Mouse (Mus musculus): Measurements from ENCODE around the gene Abcg5. TPM values are rescaled to one million over a fixed set of nuclear protein-coding genes. Genes with fewer than 3 reads are reported as not detected.

The Abcg5 gene
- polyA plus RNA-seq, 1 experiment, result not detected

GRCm38 (mm10) chr17:84689316-84689715 is 6.5 kb upstream of the Abcg5 start:
- no peaks in the 10 kb centered on the region for H3K27me3 ChIP-seq (ENCODE audit: control insufficient read depth)
- TF ChIP-seq GATA1 (IDR thresholded peaks at IDR 0.05; ENCODE audit: low read length), result no peak
- TF ChIP-seq TAL1 (IDR thresholded peaks at IDR 0.05; ENCODE audit: low read length), result no peak
- no peak overlapping the region for H3K4me3 ChIP-seq (replicated peaks)
- H3K4me1 ChIP-seq (ENCODE audit: control insufficient read depth), result no peaks in the 10 kb centered on the region
- H3K9me3 ChIP-seq (ENCODE audit: control insufficient read depth, low read length), result no peaks in the 10 kb centered on the region
- no peaks in the 10 kb centered on the region for H3K36me3 ChIP-seq (ENCODE audit: control insufficient read depth)

- Histone ChIP-seq H3K4me3 (replicated peaks) (no peak overlapping the region), H3K27me3 (ENCODE audit: control insufficient read depth) (no peaks in the 10 kb centered on the region), H3K9me3 (ENCODE audit: control insufficient read depth, low read length) (no peaks in the 10 kb centered on the region), H3K4me1 (ENCODE audit: control insufficient read depth) (no peaks in the 10 kb centered on the region), H3K36me3 (ENCODE audit: control insufficient read depth) (no peaks in the 10 kb centered on the region)
- TF ChIP-seq GATA1 (IDR thresholded peaks at IDR 0.05; ENCODE audit: low read length), result no peak
- TF ChIP-seq TAL1 (IDR thresholded peaks at IDR 0.05; ENCODE audit: low read length), result no peak
Measured at GRCm38 (mm10) chr17:84688834-84689233, 6.0 kb upstream of the Abcg5 start.

- no peaks in the 10 kb centered on the region for H3K9me3 ChIP-seq (ENCODE audit: control insufficient read depth, low read length)
- TF ChIP-seq TAL1 (IDR thresholded peaks at IDR 0.05; ENCODE audit: low read length) (no peak), GATA1 (IDR thresholded peaks at IDR 0.05; ENCODE audit: low read length) (no peak)
Measured at GRCm38 (mm10) chr17:84687994-84688393, 5.2 kb upstream of the Abcg5 start.

GRCm38 (mm10) chr17:84685286-84685685 is 2.5 kb upstream of the Abcg5 start:
- Histone ChIP-seq H3K4me1 (ENCODE audit: control insufficient read depth) (no peaks in the 10 kb centered on the region; the same call in 1 of the 2 replicates), H3K27me3 (ENCODE audit: control insufficient read depth) (no peaks in the 10 kb centered on the region), H3K36me3 (ENCODE audit: control insufficient read depth) (no peaks in the 10 kb centered on the region), H3K4me3 (replicated peaks) (no peak overlapping the region), H3K9me3 (ENCODE audit: control insufficient read depth, low read length) (no peaks in the 10 kb centered on the region)
- no peak for TF ChIP-seq TAL1 (IDR thresholded peaks at IDR 0.05; ENCODE audit: low read length)
- TF ChIP-seq GATA1 (IDR thresholded peaks at IDR 0.05; ENCODE audit: low read length), result no peak

More at GRCm38 (mm10) chr17:84687994-84688393, 5.2 kb upstream of the Abcg5 start:
- no peaks in the 10 kb centered on the region for H3K4me1 ChIP-seq (ENCODE audit: control insufficient read depth)
- H3K36me3 ChIP-seq (ENCODE audit: control insufficient read depth), result no peaks in the 10 kb centered on the region
- no peaks in the 10 kb centered on the region for H3K27me3 ChIP-seq (ENCODE audit: control insufficient read depth)
- H3K4me3 ChIP-seq (replicated peaks), result no peak overlapping the region

- Histone ChIP-seq H3K27me3 (ENCODE audit: control insufficient read depth) (no peaks in the 10 kb centered on the region), H3K4me1 (ENCODE audit: control insufficient read depth) (no peaks in the 10 kb centered on the region; the same call in 1 of the 2 replicates)
- TF ChIP-seq TAL1 (IDR thresholded peaks at IDR 0.05; ENCODE audit: low read length) (no peak), GATA1 (IDR thresholded peaks at IDR 0.05; ENCODE audit: low read length) (no peak)
Measured at GRCm38 (mm10) chr17:84684284-84684683, 1.5 kb upstream of the Abcg5 start.

GRCm38 (mm10) chr17:84681670-84682069 is 1.1 kb downstream of the Abcg5 start:
- no peaks in the 10 kb centered on the region for H3K36me3 ChIP-seq (ENCODE audit: control insufficient read depth)
- no peak overlapping the region for H3K4me3 ChIP-seq (replicated peaks)
- H3K4me1 ChIP-seq (ENCODE audit: control insufficient read depth), result no peaks in the 10 kb centered on the region; the same call in 1 of the 2 replicates
- no peaks in the 10 kb centered on the region for H3K9me3 ChIP-seq (ENCODE audit: control insufficient read depth, low read length)
- no peak for TF ChIP-seq TAL1 (IDR thresholded peaks at IDR 0.05; ENCODE audit: low read length)
- no peak for TF ChIP-seq GATA1 (IDR thresholded peaks at IDR 0.05; ENCODE audit: low read length)
- H3K27me3 ChIP-seq (ENCODE audit: control insufficient read depth), result peaks cover 5% of the 10 kb centered on the region; the same call in 1 of the 2 replicates

More at GRCm38 (mm10) chr17:84684284-84684683, 1.5 kb upstream of the Abcg5 start:
- H3K4me3 ChIP-seq (replicated peaks), result no peak overlapping the region
- no peaks in the 10 kb centered on the region for H3K9me3 ChIP-seq (ENCODE audit: control insufficient read depth, low read length)
- no peaks in the 10 kb centered on the region for H3K36me3 ChIP-seq (ENCODE audit: control insufficient read depth)

- Histone ChIP-seq H3K36me3 (ENCODE audit: control insufficient read depth) (no peaks in the 10 kb centered on the region), H3K4me3 (replicated peaks) (no peak overlapping the region), H3K4me1 (ENCODE audit: control insufficient read depth) (no peaks in the 10 kb centered on the region), H3K9me3 (ENCODE audit: control insufficient read depth, low read length) (no peaks in the 10 kb centered on the region), H3K27me3 (ENCODE audit: control insufficient read depth) (peaks cover 20% of the 10 kb centered on the region)
- TF ChIP-seq TAL1 (IDR thresholded peaks at IDR 0.05; ENCODE audit: low read length), result no peak
Measured at GRCm38 (mm10) chr17:84677595-84677994, 5.2 kb downstream of the Abcg5 start.

- H3K4me3 ChIP-seq (replicated peaks), result no peak within 1 kb of the TSS
- H3K36me3 ChIP-seq (ENCODE audit: control insufficient read depth), result no peaks in the 10 kb centered on the region
- no peaks in the 10 kb centered on the region for H3K4me1 ChIP-seq (ENCODE audit: control insufficient read depth)
- H3K27me3 ChIP-seq (ENCODE audit: control insufficient read depth), result peaks cover 20% of the 10 kb centered on the region
- H3K9me3 ChIP-seq (ENCODE audit: control insufficient read depth, low read length), result no peaks in the 10 kb centered on the region
- TF ChIP-seq GATA1 (IDR thresholded peaks at IDR 0.05; ENCODE audit: low read length) (no peak), TAL1 (IDR thresholded peaks at IDR 0.05; ENCODE audit: low read length) (no peak)
Measured at GRCm38 (mm10) chr17:84675951-84676366, 6.9 kb downstream of the Abcg5 start, which contains the start of gene Abcg8. TSS of gene Abcg8 (plus strand) at chr17:84676302.

- H3K4me3 ChIP-seq (replicated peaks), result no peak overlapping the region
- no peaks in the 10 kb centered on the region for H3K9me3 ChIP-seq (ENCODE audit: control insufficient read depth, low read length)
- no peaks in the 10 kb centered on the region for H3K36me3 ChIP-seq (ENCODE audit: control insufficient read depth)
- H3K27me3 ChIP-seq (ENCODE audit: control insufficient read depth), result peaks cover 20% of the 10 kb centered on the region
- no peaks in the 10 kb centered on the region for H3K4me1 ChIP-seq (ENCODE audit: control insufficient read depth)
- TF ChIP-seq GATA1 (IDR thresholded peaks at IDR 0.05; ENCODE audit: low read length) (no peak), TAL1 (IDR thresholded peaks at IDR 0.05; ENCODE audit: low read length) (no peak)
Measured at GRCm38 (mm10) chr17:84675204-84675603, 7.6 kb downstream of the Abcg5 start.

- Histone ChIP-seq H3K36me3 (ENCODE audit: control insufficient read depth) (no peaks in the 10 kb centered on the region), H3K27me3 (ENCODE audit: control insufficient read depth) (peaks cover 20% of the 10 kb centered on the region), H3K4me3 (replicated peaks) (no peak overlapping the region), H3K9me3 (ENCODE audit: control insufficient read depth, low read length) (no peaks in the 10 kb centered on the region), H3K4me1 (ENCODE audit: control insufficient read depth) (no peaks in the 10 kb centered on the region)
- TF ChIP-seq GATA1 (IDR thresholded peaks at IDR 0.05; ENCODE audit: low read length), result no peak
- TF ChIP-seq TAL1 (IDR thresholded peaks at IDR 0.05; ENCODE audit: low read length), result no peak
Measured at GRCm38 (mm10) chr17:84674048-84674447, 8.8 kb downstream of the Abcg5 start.
